23 mouse cellular contexts compared by ENCODE assay signal in genomic region chr2:6821593-6821992, GRCm38 (mm10).
"Had no signal": no experiment of that assay in that cellular context is flagged by ENCODE, and none has a peak within 500 bp of the region (broad histone marks: within the 10 kb centered on the region; RNA-seq: fewer than 3 reads in every experiment).

No protein-coding gene starts in this region.

- H3K27ac ChIP-seq: kidney, postnatal 0 days; limb, embryonic 12.5 days; limb, embryonic 15.5 days; liver, embryonic 14.5 days; macrophage; midbrain, embryonic 10.5 days; midbrain, embryonic 13.5 days; neural tube, embryonic 12.5 days had no signal

- H3K27me3 ChIP-seq: limb, embryonic 12.5 days; limb, embryonic 15.5 days; megakaryocyte, embryonic 14.5 days; midbrain, embryonic 13.5 days; neural tube, embryonic 12.5 days had no signal

- ATAC-seq: liver, postnatal 0 days; lung, postnatal 0 days; midbrain, embryonic 13.5 days; midbrain, embryonic 16.5 days had no signal

- H3K4me1 ChIP-seq: limb, embryonic 15.5 days; neural tube, embryonic 12.5 days had no signal

- DNase-seq: kidney, adult 11 months; kidney, adult 8-10 months; kidney, postnatal 36 days; left cerebral cortex, postnatal 4 days; liver, postnatal 0 days; lung, embryonic 14.5 days; retina, postnatal 1 day; right cerebral cortex, postnatal 25 days; spleen, adult 18-20 months; thymus, adult 18-20 months; thymus, postnatal 4 days had no signal

- H3K9ac ChIP-seq: limb, embryonic 12.5 days; limb, embryonic 15.5 days; liver, embryonic 14.5 days; liver, postnatal 0 days; lung, embryonic 14.5 days; midbrain, embryonic 13.5 days; neural tube, embryonic 12.5 days had no signal

- H3K9me3 ChIP-seq: limb, embryonic 12.5 days; limb, embryonic 15.5 days; megakaryocyte, embryonic 14.5 days; midbrain, embryonic 10.5 days; midbrain, embryonic 13.5 days; neural tube, embryonic 12.5 days had no signal

- H3K4me3 ChIP-seq: limb, embryonic 12.5 days; limb, embryonic 15.5 days; megakaryocyte, embryonic 14.5 days; midbrain, embryonic 10.5 days; midbrain, embryonic 13.5 days; neural tube, embryonic 12.5 days had no signal

- H3K4me2 ChIP-seq: limb, embryonic 12.5 days; limb, embryonic 15.5 days; liver, embryonic 11.5 days; lung, embryonic 14.5 days; midbrain, embryonic 13.5 days; neural tube, embryonic 12.5 days had no signal

- H3K36me3 ChIP-seq: limb, embryonic 12.5 days; limb, embryonic 15.5 days; midbrain, embryonic 10.5 days; midbrain, embryonic 13.5 days; neural tube, embryonic 12.5 days had no signal
